Mouse (Mus musculus) embryonic facial prominence, embryonic 10.5 days (tissue): ENCODE results near the gene Tent5b. TPM values are rescaled to one million over a fixed set of nuclear protein-coding genes. Genes with fewer than 3 reads are reported as not detected.

Source experiments
- DNase-seq: peaks from one replicate; pipeline ENCODE4 v3.0.0-alpha.2; 2017; ENCODE audit warnings: low spot score
- H3K27ac ChIP-seq: fragments of 300-500 bp; sonication (generic); replicated peaks from 2 replicates; pipeline ENCODE4 v1.5.1; 2016; ENCODE audit warnings: mild to moderate bottlenecking
- H3K27me3 ChIP-seq: fragments of 300-500 bp; sonication (generic); replicated peaks from 2 replicates; pipeline ENCODE4 v1.6.1; 2016; ENCODE audit warnings: low read depth, mild to moderate bottlenecking; ENCODE audit not compliant: poor library complexity, severe bottlenecking
- H3K36me3 ChIP-seq: fragments of 300-500 bp; sonication (generic); replicated peaks from 2 replicates; pipeline ENCODE4 v1.6.1; 2016; ENCODE audit warnings: mild to moderate bottlenecking, moderate library complexity
- H3K4me1 ChIP-seq: fragments of 300-500 bp; sonication (generic); 2 replicates; pipeline ENCODE4 v1.6.1; 2016
- H3K4me3 ChIP-seq: fragments of 300-500 bp; sonication (generic); 2 replicates; pipeline ENCODE4 v1.5.1; 2016; ENCODE audit warnings: mild to moderate bottlenecking, moderate library complexity
- H3K9me3 ChIP-seq: fragments of 300-500 bp; sonication (generic); 2 replicates; pipeline ENCODE4 v1.6.1; 2016; ENCODE audit warnings: mild to moderate bottlenecking
- WGBS: fragments of 180-500 bp; shearing (Covaris S2); methylation state at CpG from one replicate; pipeline ENCODE4 v1.1.7; 2016; 5-methylcytosine and 5-hydroxymethylcytosine counted together
- polyA plus RNA-seq: library from polyadenylated mRNA; unstranded; fragments of >200 nt; fragmentation: Nextera tagmentation; extraction: Ambion mirVana; gene quantifications from 2 replicates; pipeline ENCODE4 v1.2.1, GENCODE M21; 2016

Tent5b gene
- polyA plus RNA-seq, 1 experiment from 2014 or later, result 1.0 TPM

- no peak overlapping the region; the same call in 1 of the 2 replicates for H3K27ac ChIP-seq
- WGBS, result 3% methylated on average over 34 of the region's 34 CpGs
- no peaks in the 10 kb centered on the region for H3K9me3 ChIP-seq
- peaks cover 75% of the 10 kb centered on the region for H3K27me3 ChIP-seq
- H3K4me1 ChIP-seq, result peaks cover 30% of the 10 kb centered on the region
- DNase-seq, result no peak
- no peaks in the 10 kb centered on the region for H3K36me3 ChIP-seq
- H3K4me3 ChIP-seq, result peak overlapping the region; percentile 58
Measured at GRCm38 (mm10) chr4:133480185-133480537, 229 bp downstream of the Tent5b start.

GRCm38 (mm10) chr4:133480754-133481153, 822 bp downstream of the Tent5b start:
- Histone ChIP-seq H3K4me3 (peak overlapping the region; percentile 58), H3K4me1 (peaks cover 30% of the 10 kb centered on the region), H3K9me3 (no peaks in the 10 kb centered on the region), H3K27me3 (peaks cover 75% of the 10 kb centered on the region), H3K36me3 (no peaks in the 10 kb centered on the region), H3K27ac (no peak overlapping the region)
- DNase-seq, result no peak
- 39% methylated on average over 6 of the region's 6 CpGs for WGBS

DNA sequence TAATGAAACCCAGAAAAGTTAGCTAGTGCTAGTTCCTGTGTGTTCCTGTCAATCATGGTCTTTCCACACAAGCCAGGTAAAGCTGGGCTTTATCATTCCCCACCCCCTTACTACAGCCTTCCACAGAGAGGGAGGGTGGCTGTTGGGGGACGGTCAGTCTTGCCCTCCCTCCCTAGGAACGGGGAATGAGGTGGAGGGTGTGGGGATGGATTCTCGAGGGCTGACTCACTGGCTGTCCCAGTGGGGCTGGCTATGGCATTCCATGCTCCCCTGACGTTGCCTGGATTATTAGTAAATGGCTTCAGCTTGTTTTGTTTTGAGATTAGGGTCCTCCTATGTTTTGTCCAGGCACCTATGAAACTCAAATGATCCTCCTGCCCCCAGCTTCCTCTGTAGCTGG, 1.6 kb downstream of the Tent5b start:
- no peaks in the 10 kb centered on the region for H3K36me3 ChIP-seq
- H3K9me3 ChIP-seq, result no peaks in the 10 kb centered on the region
- no peak overlapping the region for H3K27ac ChIP-seq
- DNase-seq, result no peak
- peaks cover 27% of the 10 kb centered on the region for H3K4me1 ChIP-seq
- 35% methylated on average over 4 of the region's 4 CpGs for WGBS
- no peak overlapping the region for H3K4me3 ChIP-seq
- peaks cover 72% of the 10 kb centered on the region for H3K27me3 ChIP-seq

DNA sequence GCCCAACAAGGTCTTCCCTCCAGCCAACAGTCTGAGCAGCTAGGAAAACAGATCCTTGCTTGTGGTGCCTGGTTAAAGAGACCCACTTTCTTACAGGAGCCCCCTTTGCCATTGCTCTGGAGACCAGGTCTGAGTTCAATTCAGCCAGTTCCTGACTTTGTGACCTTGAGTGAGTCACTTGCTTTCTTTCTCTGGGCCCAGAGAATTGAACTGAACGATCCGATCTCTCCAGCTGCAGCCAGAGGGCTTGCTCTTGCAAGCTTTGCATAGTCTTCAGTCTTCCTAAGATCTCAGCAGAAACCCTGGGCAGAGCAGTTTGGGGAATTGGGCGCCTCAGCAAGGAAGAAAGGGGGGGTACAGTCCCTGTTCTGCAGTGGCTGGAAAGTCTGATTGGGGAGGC, 2.5 kb downstream of the Tent5b start:
- H3K27ac ChIP-seq, result no peak overlapping the region
- 83% methylated on average over 3 of the region's 3 CpGs for WGBS
- DNase-seq, result no peak
- H3K4me3 ChIP-seq, result no peak overlapping the region
- H3K4me1 ChIP-seq, result peaks cover 25% of the 10 kb centered on the region
- H3K36me3 ChIP-seq, result no peaks in the 10 kb centered on the region
- H3K9me3 ChIP-seq, result no peaks in the 10 kb centered on the region
- peaks cover 64% of the 10 kb centered on the region for H3K27me3 ChIP-seq

DNA sequence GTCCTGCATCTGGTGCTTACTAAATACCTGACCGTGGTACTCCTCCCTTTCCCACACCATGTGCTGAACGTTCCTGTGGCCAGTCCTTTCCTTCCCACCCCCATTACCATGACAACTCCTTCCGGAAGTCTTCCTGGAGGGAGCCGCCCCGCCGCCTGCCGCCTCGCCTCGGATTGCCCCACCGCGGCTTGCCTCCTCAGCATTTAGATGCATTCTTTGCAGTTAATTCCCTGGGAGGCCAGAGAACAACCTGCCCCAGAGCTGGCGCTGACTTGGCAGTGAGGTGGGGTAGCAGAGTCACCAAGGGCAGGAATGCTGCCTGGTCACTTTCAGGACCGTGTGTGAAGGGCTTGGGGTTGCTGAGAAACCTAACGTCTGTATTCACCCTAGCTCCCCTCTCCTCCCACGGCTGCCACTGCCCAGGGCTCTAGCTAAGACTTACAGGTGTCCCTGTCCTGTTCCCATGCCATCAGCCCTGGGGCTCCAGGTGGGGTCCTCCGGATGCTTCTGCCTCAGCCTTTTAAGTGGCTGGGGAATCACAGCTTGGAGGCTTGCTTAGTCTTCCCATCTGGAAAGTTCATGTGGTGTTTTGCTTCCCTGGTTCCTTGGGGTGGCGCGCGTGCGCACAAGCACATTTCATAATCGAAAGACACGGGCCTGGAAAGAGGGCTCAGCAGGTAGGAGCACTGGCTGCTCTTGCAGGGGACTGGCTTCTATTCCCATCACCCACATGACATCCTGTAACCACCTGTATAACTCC, 4.5 kb downstream of the Tent5b start:
- Histone ChIP-seq H3K4me3 (peak overlapping the region; percentile 46), H3K27ac (no peak overlapping the region; the same call in 1 of the 2 replicates), H3K9me3 (no peaks in the 10 kb centered on the region), H3K4me1 (peaks cover 34% of the 10 kb centered on the region), H3K27me3 (peaks cover 51% of the 10 kb centered on the region), H3K36me3 (no peaks in the 10 kb centered on the region)
- WGBS, result 12% methylated on average over 22 of the region's 22 CpGs
- peak; percentile 58 for DNase-seq

DNA sequence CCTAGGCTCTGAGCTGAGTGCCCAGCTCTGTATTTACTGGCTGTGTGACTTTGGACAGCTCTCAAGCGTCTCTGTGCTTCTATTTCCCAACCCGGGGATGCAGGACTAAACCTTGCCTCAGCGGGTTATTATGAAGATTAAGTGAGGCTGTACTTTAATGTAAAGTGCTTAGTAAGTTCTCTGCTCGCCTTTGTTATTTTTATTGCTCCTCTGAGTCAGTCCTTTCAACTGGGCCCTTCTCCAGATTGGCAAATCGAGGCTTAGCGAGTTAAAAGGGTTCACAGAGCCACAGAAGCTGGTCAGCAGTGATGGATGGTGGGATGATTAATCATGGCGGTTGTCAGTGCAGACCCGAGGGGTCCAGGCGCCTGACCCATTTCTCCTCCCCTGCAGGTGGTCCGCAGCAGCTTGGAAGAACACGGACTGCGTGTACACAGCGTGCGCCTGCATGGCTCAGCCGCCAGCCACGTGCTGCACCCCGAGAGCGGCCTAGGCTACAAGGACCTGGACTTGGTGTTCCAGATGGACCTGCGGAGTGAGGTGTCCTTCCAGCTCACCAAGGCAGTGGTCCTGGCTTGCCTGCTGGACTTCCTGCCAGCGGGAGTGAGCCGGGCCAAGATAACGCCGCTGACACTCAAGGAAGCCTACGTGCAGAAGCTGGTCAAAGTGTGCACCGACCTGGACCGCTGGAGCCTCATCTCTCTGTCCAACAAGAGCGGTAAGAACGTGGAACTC, 5.9 kb downstream of the Tent5b start:
- peaks cover 26% of the 10 kb centered on the region for H3K4me1 ChIP-seq
- no peaks in the 10 kb centered on the region for H3K36me3 ChIP-seq
- WGBS, result 92% methylated on average over 28 of the region's 28 CpGs
- no peaks in the 10 kb centered on the region for H3K9me3 ChIP-seq
- H3K27ac ChIP-seq, result no peak overlapping the region
- H3K27me3 ChIP-seq, result peaks cover 39% of the 10 kb centered on the region
- no peak for DNase-seq
- H3K4me3 ChIP-seq, result no peak overlapping the region

DNA sequence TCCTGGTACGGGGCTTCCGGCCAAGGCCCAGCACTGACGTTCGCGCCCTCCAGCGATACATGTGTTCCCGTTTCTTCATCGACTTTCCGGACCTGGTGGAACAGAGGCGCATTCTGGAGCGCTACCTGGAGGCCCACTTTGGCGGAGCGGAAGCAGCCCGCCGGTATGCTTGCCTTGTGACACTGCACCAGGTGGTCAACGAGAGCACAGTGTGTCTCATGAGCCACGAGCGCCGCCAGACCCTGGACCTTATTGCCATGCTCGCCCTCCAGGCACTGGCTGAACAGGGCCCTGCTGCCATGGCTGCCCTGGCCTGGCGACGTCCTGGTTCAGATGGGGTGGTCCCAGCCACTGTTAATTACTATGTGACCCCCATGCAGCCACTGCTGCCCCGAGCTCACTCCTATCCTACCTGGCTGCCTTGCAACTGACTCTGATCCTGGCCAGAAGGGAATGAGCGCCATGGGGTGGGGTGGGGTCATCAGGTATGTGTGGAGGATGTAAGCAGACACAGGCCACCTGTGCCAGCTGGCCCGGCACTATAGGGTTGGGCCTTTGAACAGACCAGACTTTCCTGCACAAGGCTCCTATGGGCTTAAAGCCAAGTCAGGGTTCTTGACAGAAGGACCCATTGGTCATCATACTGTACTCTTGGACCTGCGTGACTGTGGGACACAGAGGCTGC, 6.9 kb downstream of the Tent5b start:
- peaks cover 29% of the 10 kb centered on the region for H3K27me3 ChIP-seq
- H3K9me3 ChIP-seq, result no peaks in the 10 kb centered on the region
- H3K4me3 ChIP-seq, result no peak overlapping the region
- no peak for DNase-seq
- H3K27ac ChIP-seq, result no peak overlapping the region
- no peaks in the 10 kb centered on the region for H3K36me3 ChIP-seq
- H3K4me1 ChIP-seq, result peaks cover 33% of the 10 kb centered on the region
- WGBS, result 92% methylated on average over 26 of the region's 26 CpGs

GRCm38 (mm10) chr4:133488619-133489392, 8.9 kb downstream of the Tent5b start:
- peaks cover 41% of the 10 kb centered on the region for H3K4me1 ChIP-seq
- WGBS, result 74% methylated on average over 20 of the region's 20 CpGs

GRCm38 (mm10) chr4:133489489-133490245, 9.7 kb downstream of the Tent5b start:
- no peak for DNase-seq
- H3K27ac ChIP-seq, result peak overlapping the region; percentile 59
- no peak overlapping the region for H3K4me3 ChIP-seq

More at GRCm38 (mm10) chr4:133488619-133489392, 8.9 kb downstream of the Tent5b start:
- H3K36me3 ChIP-seq, result no peaks in the 10 kb centered on the region
- no peak for DNase-seq
- no peaks in the 10 kb centered on the region for H3K9me3 ChIP-seq
- H3K4me3 ChIP-seq, result no peak overlapping the region
- H3K27me3 ChIP-seq, result peaks cover 24% of the 10 kb centered on the region
- H3K27ac ChIP-seq, result peak overlapping the region; percentile 59; the same call in 1 of the 2 replicates

GRCm38 (mm10) chr4:133491800-133492199, 11.9 kb downstream of the Tent5b start:
- WGBS, result 43% methylated on average over 10 of the region's 10 CpGs
- no peaks in the 10 kb centered on the region for H3K9me3 ChIP-seq
- no peak overlapping the region for H3K4me3 ChIP-seq
- peak; percentile 53 for DNase-seq
- peak overlapping the region; percentile 44; the same call in 1 of the 2 replicates for H3K27ac ChIP-seq
- H3K36me3 ChIP-seq, result no peaks in the 10 kb centered on the region
- H3K4me1 ChIP-seq, result peaks cover 40% of the 10 kb centered on the region
- peaks cover 39% of the 10 kb centered on the region for H3K27me3 ChIP-seq

More at GRCm38 (mm10) chr4:133489489-133490245, 9.7 kb downstream of the Tent5b start:
- peaks cover 22% of the 10 kb centered on the region for H3K27me3 ChIP-seq
- H3K36me3 ChIP-seq, result no peaks in the 10 kb centered on the region
- 60% methylated on average over 4 of the region's 4 CpGs for WGBS
- H3K4me1 ChIP-seq, result peaks cover 40% of the 10 kb centered on the region
- no peaks in the 10 kb centered on the region for H3K9me3 ChIP-seq

GRCm38 (mm10) chr4:133493895-133494294, 14.0 kb downstream of the Tent5b start:
- H3K4me1 ChIP-seq, result peaks cover 55% of the 10 kb centered on the region
- H3K9me3 ChIP-seq, result no peaks in the 10 kb centered on the region
- DNase-seq, result no peak
- H3K27me3 ChIP-seq, result peaks cover 59% of the 10 kb centered on the region
- 24% methylated on average over 10 of the region's 12 CpGs for WGBS
- no peaks in the 10 kb centered on the region for H3K36me3 ChIP-seq
- H3K4me3 ChIP-seq, result peak overlapping the region; percentile 43
- no peak overlapping the region for H3K27ac ChIP-seq
